Mouse (Mus musculus) midbrain, postnatal 0 days (tissue): ENCODE data around the gene Adgrg6. TPM values are rescaled to one million over a fixed set of nuclear protein-coding genes. Genes with fewer than 3 reads are reported as not detected.

Source experiments
- ATAC-seq: fragments of 200-750 bp; cut with Nextera tagmentation; 2 replicates; pipeline ENCODE4 v1.8.0; 2017; ENCODE audit warnings: moderate number of reproducible peaks, mild to moderate bottlenecking, moderate TSS enrichment, moderate library complexity; ENCODE audit not compliant: low FRiP score
- DNase-seq: peaks from one replicate; pipeline ENCODE4 v3.0.0-alpha.2; 2015; ENCODE audit warnings: low spot score
- H3K27ac ChIP-seq: fragments of 300-500 bp; sonication (generic); 2 replicates; pipeline ENCODE4 v1.5.1; 2014; ENCODE audit warnings: low read depth, mild to moderate bottlenecking, low read length, mixed read lengths
- H3K27me3 ChIP-seq: fragments of 300-500 bp; sonication (generic); 2 replicates; pipeline ENCODE4 v1.6.1; 2014; ENCODE audit warnings: low read length, control low read depth, mixed read lengths; ENCODE audit not compliant: insufficient read depth
- H3K36me3 ChIP-seq: fragments of 300-500 bp; sonication (generic); 2 replicates; pipeline ENCODE4 v1.6.1; 2014; ENCODE audit warnings: low read length, control low read depth, mixed read lengths; ENCODE audit not compliant: insufficient read depth
- H3K4me1 ChIP-seq: fragments of 300-500 bp; sonication (generic); 2 replicates; pipeline ENCODE4 v1.6.1; 2014; ENCODE audit warnings: mild to moderate bottlenecking, control low read depth, antibody characterized with exemption, low read length, mixed read lengths; ENCODE audit not compliant: insufficient read depth
- H3K4me2 ChIP-seq: fragments of 300-500 bp; sonication (generic); 2 replicates; pipeline ENCODE4 v1.6.1; 2014; ENCODE audit warnings: low read depth, mild to moderate bottlenecking, low read length, mixed read lengths; ENCODE audit not compliant: poor library complexity, severe bottlenecking
- H3K4me3 ChIP-seq: fragments of 300-500 bp; sonication (generic); 2 replicates; pipeline ENCODE4 v1.5.1; 2014; ENCODE audit warnings: low read depth, mild to moderate bottlenecking, low read length, moderate library complexity
- H3K9ac ChIP-seq: fragments of 300-500 bp; sonication (generic); replicated peaks from 2 replicates; pipeline ENCODE4 v1.6.1; 2014; ENCODE audit warnings: mild to moderate bottlenecking, low read length, moderate library complexity, mixed read lengths; ENCODE audit not compliant: poor library complexity, severe bottlenecking
- H3K9me3 ChIP-seq: fragments of 300-500 bp; sonication (generic); 2 replicates; pipeline ENCODE4 v1.6.1; 2016; ENCODE audit warnings: low read length, control low read depth
- CTCF ChIP-seq: IDR thresholded peaks from 2 replicates; pipeline ENCODE4 v1.5.1; 2016; ENCODE audit warnings: antibody characterized with exemption, mild to moderate bottlenecking
- WGBS: fragments of 180-500 bp; shearing (Covaris S2); extraction: QIAGEN DNeasy Blood & Tissue Kit; methylation state at CpG from one replicate; pipeline ENCODE4 v1.1.7; 2014; 5-methylcytosine and 5-hydroxymethylcytosine counted together
- polyA plus RNA-seq: library from polyadenylated mRNA; unstranded; fragments of >200 nt; fragmentation: Nextera tagmentation; extraction: Ambion mirVana; gene quantifications from 2 replicates; pipeline ENCODE4 v1.2.1, GENCODE M21; 2015
- total RNA-seq: library from RNA; depleted of rRNA; stranded (reverse); fragments of >200 nt; gene quantifications from 2 replicates; pipeline ENCODE4 v1.2.3, GENCODE M21; 2014

Gene Adgrg6
- total and polyA plus RNA-seq, 2 experiments from 2014 or later = 0.86 to 3.0 TPM

DNA sequence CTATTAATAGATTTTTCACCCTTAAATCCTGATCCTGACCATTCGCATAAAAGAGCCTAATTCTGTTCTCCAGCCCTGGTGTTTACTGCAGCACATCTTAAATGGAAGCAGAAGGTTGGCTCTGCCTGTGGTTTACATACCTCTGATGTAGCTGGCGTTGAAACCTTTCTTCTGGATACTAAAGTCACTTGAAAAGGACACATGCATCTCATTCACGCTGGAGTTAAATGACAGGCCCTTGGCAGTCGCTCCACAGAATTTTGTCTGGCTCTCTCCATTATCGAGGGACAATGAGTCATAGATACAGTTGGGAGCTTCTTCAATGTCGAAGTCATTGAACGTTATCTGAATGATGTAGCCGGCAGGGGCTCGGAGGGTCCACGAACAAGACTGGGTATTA is 76.8 kb downstream of the Adgrg6 start:
- no peak for ATAC-seq
- H3K9ac ChIP-seq = no peak overlapping the region

DNA sequence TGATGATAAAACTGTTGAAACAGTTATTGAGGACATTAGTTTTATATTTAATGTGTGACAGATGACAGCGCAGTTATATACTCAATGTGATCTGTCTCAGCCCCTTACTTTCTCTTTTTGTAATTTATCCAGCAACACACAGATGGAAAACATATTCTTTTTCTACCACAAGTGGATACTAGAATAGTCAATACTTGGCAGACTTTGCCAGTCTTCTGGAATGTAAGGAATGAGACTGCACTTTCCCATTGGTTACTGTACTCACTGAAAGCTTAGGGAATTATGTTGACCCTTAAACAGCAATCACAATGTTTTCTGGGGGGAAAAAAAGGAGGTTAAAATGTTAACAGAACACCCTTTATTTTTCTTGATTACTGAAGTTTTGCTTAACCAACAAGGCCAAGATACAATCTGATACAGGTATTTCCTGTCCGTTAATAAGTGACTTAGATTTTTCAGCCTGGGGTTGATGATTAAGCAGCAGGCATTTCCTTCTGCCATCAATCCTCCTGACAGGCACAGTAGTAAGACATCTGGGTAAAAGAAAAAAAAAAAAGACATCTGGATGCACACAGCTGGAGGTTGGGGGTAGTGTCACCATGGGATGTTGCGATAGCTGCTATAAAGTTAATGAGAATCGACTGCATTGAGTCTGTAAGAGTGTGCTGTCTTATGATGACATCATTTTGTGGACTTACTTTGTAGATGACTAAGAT is 81.5 kb downstream of the Adgrg6 start:
- Histone ChIP-seq H3K9me3 (no peaks in the 10 kb centered on the region), H3K9ac (no peak overlapping the region), H3K4me1 (no peaks in the 10 kb centered on the region), H3K27ac (no peak overlapping the region), H3K4me3 (no peak overlapping the region), H3K4me2 (no peak overlapping the region), H3K36me3 (no peaks in the 10 kb centered on the region), H3K27me3 (no peaks in the 10 kb centered on the region)
- DNase-seq (no peak), ATAC-seq (no peak)
- no peak for TF ChIP-seq CTCF
- WGBS = 93% methylated on average over 4 of the region's 4 CpGs

More for the DNA sequence above, 76.8 kb downstream of the Adgrg6 start:
- no peak for DNase-seq
- WGBS = 84% methylated on average over 10 of the region's 10 CpGs
- Histone ChIP-seq H3K27ac (no peak overlapping the region), H3K9me3 (no peaks in the 10 kb centered on the region), H3K4me1 (no peaks in the 10 kb centered on the region), H3K4me2 (no peak overlapping the region), H3K27me3 (no peaks in the 10 kb centered on the region), H3K36me3 (no peaks in the 10 kb centered on the region), H3K4me3 (no peak overlapping the region)
- TF ChIP-seq CTCF = no peak

DNA sequence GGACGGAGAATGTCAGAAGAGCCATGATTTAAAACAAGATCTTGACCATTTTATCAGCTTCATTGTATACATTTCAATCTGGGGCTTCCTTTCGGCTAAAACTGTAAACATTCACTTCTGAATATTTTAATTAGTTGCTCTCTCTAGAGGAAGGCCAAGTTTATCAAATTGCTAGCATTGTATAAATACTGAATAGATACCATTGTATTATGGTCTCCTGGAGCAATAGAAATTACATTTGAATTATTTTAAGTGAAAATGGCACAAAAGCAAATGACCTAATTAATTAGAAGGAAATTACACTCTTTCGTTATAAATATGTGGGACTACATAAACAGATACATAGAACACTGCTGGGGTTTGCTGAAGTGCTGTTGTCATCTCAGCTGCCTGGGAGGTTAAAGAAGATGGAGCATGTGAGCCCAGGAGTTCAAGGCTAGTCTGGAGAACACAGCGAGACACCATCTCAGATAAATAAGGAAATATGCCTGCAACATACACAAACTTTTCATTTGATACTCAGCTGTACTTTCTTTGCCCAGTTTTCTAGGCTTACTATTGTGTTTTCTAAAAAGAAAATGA is 84.4 kb downstream of the Adgrg6 start:
- ATAC-seq (no peak), DNase-seq (no peak)
- Histone ChIP-seq H3K4me2 (no peak overlapping the region), H3K4me1 (no peaks in the 10 kb centered on the region), H3K36me3 (no peaks in the 10 kb centered on the region), H3K9ac (no peak overlapping the region), H3K4me3 (no peak overlapping the region), H3K9me3 (no peaks in the 10 kb centered on the region), H3K27ac (no peak overlapping the region), H3K27me3 (no peaks in the 10 kb centered on the region)
- WGBS = 88% methylated on average over 4 of the region's 4 CpGs
- no peak for TF ChIP-seq CTCF

DNA sequence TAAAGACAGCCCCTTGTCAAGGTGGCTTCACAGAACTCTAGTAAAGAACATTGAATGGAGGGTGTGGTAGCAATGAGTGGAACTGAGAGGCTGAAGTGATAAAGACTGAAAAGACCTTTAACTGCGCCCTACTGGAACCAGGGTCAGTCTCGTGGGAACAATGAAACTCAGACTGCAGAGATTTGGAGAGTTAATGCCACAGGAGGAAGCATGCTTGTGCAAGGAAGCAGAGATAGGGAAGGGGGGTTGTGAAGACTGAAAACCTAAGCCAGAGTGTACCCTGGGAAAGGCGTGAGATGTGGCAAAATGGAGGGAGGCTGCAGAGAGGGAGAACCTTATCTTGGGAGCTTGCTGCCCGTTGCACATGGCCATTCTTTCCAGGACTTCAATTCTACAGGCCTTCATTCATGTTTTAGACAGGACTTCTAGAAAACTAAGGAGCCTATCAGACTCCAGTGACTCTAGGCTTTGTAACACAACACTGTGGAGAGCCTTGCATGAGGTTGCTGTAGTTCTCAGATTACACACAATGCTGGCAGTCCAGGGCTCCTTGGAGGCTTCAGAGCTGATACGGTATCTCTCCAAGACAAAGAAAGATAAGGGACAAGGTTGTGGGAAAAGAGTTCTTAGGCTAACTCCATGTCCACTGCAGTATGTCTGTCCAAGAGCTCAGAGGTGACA is 85.1 kb downstream of the Adgrg6 start:
- no peaks in the 10 kb centered on the region for H3K36me3 ChIP-seq

DNA sequence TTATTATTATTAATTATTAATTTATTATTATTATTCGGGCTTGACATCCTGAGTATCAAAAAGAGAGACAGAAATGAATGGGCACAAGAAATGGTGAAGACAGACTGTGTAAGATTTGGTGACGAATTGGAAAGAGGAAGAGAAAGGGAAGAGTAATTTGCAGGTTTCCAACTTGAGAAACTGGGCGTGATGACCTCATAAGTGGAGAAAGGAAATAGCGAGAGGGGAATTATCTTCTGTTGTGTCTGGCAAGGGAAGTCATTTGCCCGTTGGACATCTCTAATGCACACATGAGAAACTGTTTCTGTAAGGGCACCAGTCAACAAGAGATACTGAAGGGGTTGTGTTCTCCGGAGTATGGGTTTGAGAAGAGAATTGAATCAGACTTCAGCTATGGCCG is 85.6 kb downstream of the Adgrg6 start:
- Histone ChIP-seq H3K9ac (no peak overlapping the region), H3K27ac (no peak overlapping the region), H3K4me3 (no peak overlapping the region), H3K36me3 (no peaks in the 10 kb centered on the region), H3K4me2 (no peak overlapping the region), H3K27me3 (no peaks in the 10 kb centered on the region), H3K4me1 (no peaks in the 10 kb centered on the region), H3K9me3 (no peaks in the 10 kb centered on the region)
- ATAC-seq (no peak), DNase-seq (no peak)
- 89% methylated on average over 7 of the region's 7 CpGs for WGBS
- TF ChIP-seq CTCF = no peak

More for the DNA sequence above, 85.1 kb downstream of the Adgrg6 start:
- H3K9ac ChIP-seq = no peak overlapping the region
- H3K27ac ChIP-seq = no peak overlapping the region
- DNase-seq (no peak), ATAC-seq (no peak)
- WGBS = 71% methylated on average over 5 of the region's 5 CpGs
- H3K9me3 ChIP-seq = no peaks in the 10 kb centered on the region
- H3K4me3 ChIP-seq = no peak overlapping the region
- no peaks in the 10 kb centered on the region for H3K4me1 ChIP-seq
- TF ChIP-seq CTCF = no peak
- H3K4me2 ChIP-seq = no peak overlapping the region
- no peaks in the 10 kb centered on the region for H3K27me3 ChIP-seq

DNA sequence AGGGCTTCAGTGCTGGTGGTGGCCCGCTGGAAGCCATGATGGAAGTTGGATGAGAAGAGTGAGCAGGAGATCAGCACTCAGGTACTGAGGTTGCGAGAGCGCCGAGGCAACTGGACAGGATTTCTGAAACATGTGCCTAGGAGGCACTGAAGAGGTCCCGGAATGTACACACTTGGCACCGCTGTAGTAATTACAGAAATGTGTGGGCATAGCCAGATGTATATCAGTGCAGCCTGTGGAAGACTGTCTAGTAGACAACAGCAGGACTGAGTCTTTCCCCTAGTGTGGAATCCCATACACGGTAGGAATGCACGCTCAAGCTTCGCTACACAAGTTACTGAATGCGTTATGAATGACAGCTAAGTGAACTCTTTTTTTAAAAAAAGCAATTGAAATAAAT is 86.1 kb downstream of the Adgrg6 start:
- no peak overlapping the region for H3K9ac ChIP-seq
- no peaks in the 10 kb centered on the region for H3K27me3 ChIP-seq
- DNase-seq (no peak), ATAC-seq (no peak)
- H3K36me3 ChIP-seq = no peaks in the 10 kb centered on the region
- no peak overlapping the region for H3K4me2 ChIP-seq
- H3K27ac ChIP-seq = no peak overlapping the region
- no peak for TF ChIP-seq CTCF
- no peaks in the 10 kb centered on the region for H3K4me1 ChIP-seq
- no peak overlapping the region for H3K4me3 ChIP-seq
- H3K9me3 ChIP-seq = no peaks in the 10 kb centered on the region
- WGBS = 97% methylated on average over 10 of the region's 10 CpGs
